Mouse (Mus musculus): Measurements from ENCODE around the gene Lancl3. TPM values are rescaled to one million over a fixed set of nuclear protein-coding genes. Genes with fewer than 3 reads are reported as not detected.

Gene Lancl3
- 5.0 and 5.5 TPM in 2 replicates for polyA plus RNA-seq (2012; rRNA removed)

DNA sequence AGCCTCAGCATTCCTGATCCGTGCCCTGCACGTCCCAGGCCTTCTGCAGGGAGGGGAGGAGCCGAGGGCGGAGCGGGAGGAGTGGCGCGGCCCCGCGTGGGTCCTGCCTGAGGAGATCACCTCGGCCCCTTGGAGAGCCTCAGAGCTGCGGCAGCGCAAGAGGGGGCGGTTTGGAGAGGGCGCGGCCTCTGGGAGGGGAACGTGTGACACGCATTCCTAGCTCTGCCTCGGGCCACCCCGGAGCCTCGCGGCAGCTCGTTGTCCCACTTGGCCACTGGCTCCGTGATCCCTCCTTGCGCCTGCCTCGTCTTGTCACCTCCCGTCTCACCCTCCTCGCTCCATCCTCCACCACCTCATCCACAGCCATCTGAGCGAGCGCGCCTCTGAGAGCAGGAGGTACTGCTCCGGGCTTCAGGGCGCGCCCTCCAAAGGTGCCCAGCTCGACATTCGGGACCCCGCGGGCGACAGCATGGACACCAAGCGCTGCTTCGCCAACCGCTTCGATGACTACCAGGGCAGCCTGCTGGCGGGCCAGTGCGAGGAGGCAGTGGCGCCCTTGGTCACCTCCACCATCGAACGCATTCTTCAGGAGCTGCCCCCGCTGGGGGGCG lies at the start of gene Lancl3:
Lancl3 (plus strand) TSS at position 142 of the 611 bp plus-strand sequence.
- no peaks in the 10 kb centered on the region; the same call in 1 of the 2 replicates for H3K27me3 ChIP-seq (ENCODE audit: control insufficient read depth, insufficient read depth, low read length)
- DNase-seq, result peak; percentile 74 to 75
- H3K4me3 ChIP-seq (replicated peaks; ENCODE audit: insufficient read depth, low read depth, low read length), result peak within 1 kb of the TSS; percentile 56
- TF ChIP-seq CTCF (IDR thresholded peaks at IDR 0.05; ENCODE audit: borderline replicate concordance, insufficient read depth, low read depth, low read length) (no peak), POLR2A (IDR thresholded peaks at IDR 0.05; ENCODE audit: borderline replicate concordance, insufficient read depth, low read length) (0 out of 2 replicates have a peak, but pooled peaks have one; percentile 27)
- 11% methylated on average over 29 of the region's 49 CpGs for WGBS
- H3K27ac ChIP-seq (ENCODE audit: insufficient read depth, low read length), result peak within 1 kb of the TSS; percentile 2
- peaks cover 5% of the 10 kb centered on the region; the same call in 1 of the 2 replicates for H3K4me1 ChIP-seq (ENCODE audit: control insufficient read depth, insufficient read depth, low read length)

DNA sequence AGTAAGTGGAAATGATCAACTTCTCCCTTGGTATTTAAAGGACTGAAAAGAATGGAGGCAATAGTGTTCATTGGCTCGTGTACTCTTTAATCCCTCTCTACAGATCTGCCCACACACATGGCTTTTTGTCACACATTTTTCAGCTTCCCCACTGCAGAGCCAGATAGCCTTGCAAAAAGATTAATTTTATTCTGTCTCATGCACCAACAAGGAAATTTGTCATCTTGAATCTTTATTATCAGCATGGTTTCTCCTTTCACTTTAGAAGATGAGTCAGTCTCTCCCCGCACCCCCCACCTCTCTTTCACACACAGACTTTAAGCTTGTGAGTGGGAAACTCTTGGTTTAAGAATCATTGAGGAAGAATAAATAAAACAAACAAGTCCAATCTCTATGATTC lies 20.7 kb upstream of the Lancl3 start:
- Histone ChIP-seq H3K4me3 (replicated peaks; ENCODE audit: insufficient read depth, low read depth, low read length) (no peak overlapping the region), H3K27me3 (ENCODE audit: control insufficient read depth, insufficient read depth, low read length) (no peaks in the 10 kb centered on the region), H3K27ac (ENCODE audit: insufficient read depth, low read length) (no peak overlapping the region), H3K4me1 (ENCODE audit: control insufficient read depth, insufficient read depth, low read length) (no peaks in the 10 kb centered on the region)
- 72% methylated on average over 2 of the region's 2 CpGs for WGBS
- TF ChIP-seq POLR2A (IDR thresholded peaks at IDR 0.05; ENCODE audit: borderline replicate concordance, insufficient read depth, low read length) (no peak), CTCF (IDR thresholded peaks at IDR 0.05; ENCODE audit: borderline replicate concordance, insufficient read depth, low read depth, low read length) (no peak)
- no peak for DNase-seq

DNA sequence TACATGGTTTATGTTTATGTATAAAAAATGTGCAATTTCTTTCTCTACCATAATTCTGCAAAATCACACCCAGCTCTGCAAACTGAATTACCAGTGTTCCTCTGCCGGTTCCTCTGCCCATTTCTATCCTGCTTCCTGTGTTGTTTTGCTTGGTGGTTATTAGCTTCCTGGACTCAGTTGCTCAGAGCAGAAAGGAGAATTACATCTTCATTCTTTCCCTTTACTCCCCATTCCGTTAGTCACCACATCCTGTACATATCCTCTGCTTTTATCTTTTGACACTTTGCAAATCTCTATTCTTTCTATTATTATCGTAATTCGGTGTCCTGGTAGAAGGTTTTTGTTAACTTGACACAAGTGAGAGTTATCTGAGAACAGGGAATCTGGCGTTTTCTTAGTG lies 18.1 kb upstream of the Lancl3 start:
- no peak for DNase-seq
- Histone ChIP-seq H3K4me1 (ENCODE audit: control insufficient read depth, insufficient read depth, low read length) (no peaks in the 10 kb centered on the region), H3K27me3 (ENCODE audit: control insufficient read depth, insufficient read depth, low read length) (no peaks in the 10 kb centered on the region), H3K4me3 (replicated peaks; ENCODE audit: insufficient read depth, low read depth, low read length) (no peak overlapping the region), H3K27ac (ENCODE audit: insufficient read depth, low read length) (no peak overlapping the region)
- WGBS, result 52% methylated on average over 5 of the region's 5 CpGs
- TF ChIP-seq CTCF (IDR thresholded peaks at IDR 0.05; ENCODE audit: borderline replicate concordance, insufficient read depth, low read depth, low read length) (no peak), POLR2A (IDR thresholded peaks at IDR 0.05; ENCODE audit: borderline replicate concordance, insufficient read depth, low read length) (no peak)

DNA sequence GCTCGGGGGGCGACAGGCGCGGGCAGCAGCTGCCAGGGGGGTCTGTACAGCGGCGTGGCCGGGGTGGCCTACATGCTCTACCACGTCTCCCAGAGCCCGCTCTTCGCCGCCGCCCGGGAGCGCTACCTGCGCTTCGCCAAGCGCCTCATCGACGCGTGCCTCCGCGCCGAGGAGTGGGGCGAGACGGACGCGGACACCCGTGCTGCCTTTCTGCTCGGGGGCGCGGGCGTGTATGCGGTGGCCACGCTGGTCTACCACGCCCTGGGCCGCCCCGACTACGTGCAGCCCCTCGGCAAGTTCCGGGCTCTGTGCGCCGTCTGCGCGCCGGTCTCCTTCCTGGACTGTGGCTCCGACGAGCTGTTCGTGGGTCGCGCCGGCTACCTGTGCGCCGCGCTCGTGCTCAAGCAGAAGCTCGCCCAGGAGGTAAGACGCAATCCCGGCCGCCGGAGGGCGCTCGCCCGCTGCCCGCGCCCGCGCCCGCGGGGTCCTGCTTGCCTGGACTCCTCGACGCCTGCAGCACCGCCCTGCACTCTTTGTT lies 747 bp downstream of the Lancl3 start:
- TF ChIP-seq CTCF (IDR thresholded peaks at IDR 0.05; ENCODE audit: borderline replicate concordance, insufficient read depth, low read depth, low read length) (peak; percentile 51; the same call in 1 of the 2 replicates), POLR2A (IDR thresholded peaks at IDR 0.05; ENCODE audit: borderline replicate concordance, insufficient read depth, low read length) (0 out of 2 replicates have a peak, but pooled peaks have one; percentile 12)
- Histone ChIP-seq H3K4me3 (replicated peaks; ENCODE audit: insufficient read depth, low read depth, low read length) (peak overlapping the region; percentile 56), H3K27ac (ENCODE audit: insufficient read depth, low read length) (peak overlapping the region; percentile 2), H3K27me3 (ENCODE audit: control insufficient read depth, insufficient read depth, low read length) (no peaks in the 10 kb centered on the region; the same call in 1 of the 2 replicates), H3K4me1 (ENCODE audit: control insufficient read depth, insufficient read depth, low read length) (peaks cover 5% of the 10 kb centered on the region; the same call in 1 of the 2 replicates)
- peak; percentile 75 to 78 for DNase-seq
- WGBS, result 8% methylated on average over 60 of the region's 72 CpGs

DNA sequence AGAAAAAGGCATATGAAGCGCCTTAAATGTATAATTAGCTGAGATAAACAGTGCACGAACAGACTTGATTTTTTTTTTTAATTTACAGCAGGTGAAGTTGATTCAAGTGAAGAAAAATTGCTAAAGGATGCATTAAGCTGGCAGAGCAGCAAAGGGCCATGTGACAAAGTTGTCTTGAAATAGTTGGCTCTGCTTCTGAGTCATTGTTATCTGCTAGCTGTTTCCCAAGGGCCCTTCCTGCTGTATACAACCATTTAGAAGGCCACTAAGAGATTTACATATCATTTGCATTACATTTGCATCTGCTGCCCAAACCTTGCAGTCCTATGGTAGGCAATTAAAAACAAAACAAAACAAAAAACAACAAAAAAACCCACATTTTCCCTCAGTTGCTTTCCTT lies 2.3 kb downstream of the Lancl3 start:
- Histone ChIP-seq H3K27ac (ENCODE audit: insufficient read depth, low read length) (peak overlapping the region; percentile 30; the same call in 1 of the 2 replicates), H3K4me3 (replicated peaks; ENCODE audit: insufficient read depth, low read depth, low read length) (peak overlapping the region; percentile 15), H3K27me3 (ENCODE audit: control insufficient read depth, insufficient read depth, low read length) (no peaks in the 10 kb centered on the region; the same call in 1 of the 2 replicates), H3K4me1 (ENCODE audit: control insufficient read depth, insufficient read depth, low read length) (peaks cover 5% of the 10 kb centered on the region; the same call in 1 of the 2 replicates)
- TF ChIP-seq CTCF (IDR thresholded peaks at IDR 0.05; ENCODE audit: borderline replicate concordance, insufficient read depth, low read depth, low read length), result no peak
- no peak for TF ChIP-seq POLR2A (IDR thresholded peaks at IDR 0.05; ENCODE audit: borderline replicate concordance, insufficient read depth, low read length)
- DNase-seq, result peak in 1 of 2 experiments; percentile 25
- 47% methylated on average over 2 of the region's 2 CpGs for WGBS

DNA sequence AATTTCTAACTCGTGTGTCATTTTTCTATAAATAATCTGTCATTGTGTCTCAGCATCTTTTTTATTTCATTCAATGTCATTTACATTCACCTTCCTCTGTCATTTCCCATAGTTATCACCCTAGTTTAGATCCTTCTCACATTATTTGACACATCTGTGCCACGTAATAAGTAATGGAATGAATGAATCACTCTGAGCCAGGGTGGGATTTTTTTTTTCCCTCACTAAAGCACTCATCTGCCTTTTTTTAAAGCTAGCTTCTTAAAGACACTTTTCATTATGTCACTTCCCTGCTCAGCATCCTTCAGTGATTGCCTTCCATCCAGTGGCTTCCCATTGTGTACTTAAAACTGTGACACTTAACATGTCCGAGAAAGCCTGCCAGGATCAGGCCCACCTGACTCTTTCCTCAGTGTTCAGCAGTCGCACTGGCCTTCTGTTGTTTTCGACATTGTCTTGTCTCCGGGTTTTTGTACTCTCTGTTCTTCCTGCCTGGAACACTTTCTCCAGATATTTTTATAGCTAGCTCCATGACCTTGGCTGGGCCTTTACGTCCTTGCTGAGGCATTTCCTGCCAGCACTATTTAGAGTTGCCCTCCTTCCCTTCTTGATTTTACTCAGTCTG lies 3.2 kb downstream of the Lancl3 start:
- Histone ChIP-seq H3K4me1 (ENCODE audit: control insufficient read depth, insufficient read depth, low read length) (peaks cover 5% of the 10 kb centered on the region; the same call in 1 of the 2 replicates), H3K4me3 (replicated peaks; ENCODE audit: insufficient read depth, low read depth, low read length) (peak overlapping the region; percentile 46), H3K27ac (ENCODE audit: insufficient read depth, low read length) (peak overlapping the region; percentile 56; the same call in 1 of the 2 replicates), H3K27me3 (ENCODE audit: control insufficient read depth, insufficient read depth, low read length) (no peaks in the 10 kb centered on the region; the same call in 1 of the 2 replicates)
- DNase-seq, result peak; percentile 33 to 52
- TF ChIP-seq POLR2A (IDR thresholded peaks at IDR 0.05; ENCODE audit: borderline replicate concordance, insufficient read depth, low read length), result no peak
- TF ChIP-seq CTCF (IDR thresholded peaks at IDR 0.05; ENCODE audit: borderline replicate concordance, insufficient read depth, low read depth, low read length), result no peak
- WGBS, result 13% methylated on average over 7 of the region's 7 CpGs

DNA sequence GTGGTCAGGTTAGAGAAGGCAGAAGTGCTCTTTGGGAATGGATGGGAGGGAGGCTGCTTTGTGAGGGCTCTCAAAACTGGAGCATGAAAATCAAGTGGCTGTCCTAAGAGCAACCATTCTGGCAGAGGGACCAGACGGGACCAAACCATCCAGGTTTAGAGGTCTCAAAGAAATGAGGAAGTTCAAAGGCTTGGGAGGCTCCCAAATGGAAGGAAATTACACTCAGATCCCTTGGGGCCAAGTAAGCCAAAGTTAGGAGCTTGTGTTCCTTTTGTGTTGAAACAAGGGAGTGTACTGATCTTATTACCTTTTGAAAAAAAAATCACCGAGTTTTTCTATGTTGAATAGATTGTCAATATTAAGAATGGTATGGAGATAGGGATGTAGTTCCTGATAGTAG lies 5.4 kb downstream of the Lancl3 start:
- Histone ChIP-seq H3K4me1 (ENCODE audit: control insufficient read depth, insufficient read depth, low read length) (peaks cover 5% of the 10 kb centered on the region; the same call in 1 of the 2 replicates), H3K27me3 (ENCODE audit: control insufficient read depth, insufficient read depth, low read length) (no peaks in the 10 kb centered on the region; the same call in 1 of the 2 replicates), H3K27ac (ENCODE audit: insufficient read depth, low read length) (no peak overlapping the region), H3K4me3 (replicated peaks; ENCODE audit: insufficient read depth, low read depth, low read length) (no peak overlapping the region)
- TF ChIP-seq POLR2A (IDR thresholded peaks at IDR 0.05; ENCODE audit: borderline replicate concordance, insufficient read depth, low read length) (no peak), CTCF (IDR thresholded peaks at IDR 0.05; ENCODE audit: borderline replicate concordance, insufficient read depth, low read depth, low read length) (no peak)
- DNase-seq, result no peak
- 62% methylated on average over 2 of the region's 2 CpGs for WGBS

All from cerebellum, adult 2 months (tissue).